Mouse (Mus musculus): ENCODE measurements around the gene Tbc1d2b. TPM values are rescaled to one million over a fixed set of nuclear protein-coding genes. Genes with fewer than 3 reads are reported as not detected.

The Tbc1d2b gene
- polyA plus RNA-seq (2015; fragmentation: Nextera tagmentation; extraction: Ambion mirVana): 7.2 and 8.9 TPM in 2 replicates

GRCm38 (mm10) chr9:90270193-90270943 lies at the start of gene Tbc1d2b:
Gene Tbc1d2b, minus strand, starts transcription at chr9:90270804.

DNA sequence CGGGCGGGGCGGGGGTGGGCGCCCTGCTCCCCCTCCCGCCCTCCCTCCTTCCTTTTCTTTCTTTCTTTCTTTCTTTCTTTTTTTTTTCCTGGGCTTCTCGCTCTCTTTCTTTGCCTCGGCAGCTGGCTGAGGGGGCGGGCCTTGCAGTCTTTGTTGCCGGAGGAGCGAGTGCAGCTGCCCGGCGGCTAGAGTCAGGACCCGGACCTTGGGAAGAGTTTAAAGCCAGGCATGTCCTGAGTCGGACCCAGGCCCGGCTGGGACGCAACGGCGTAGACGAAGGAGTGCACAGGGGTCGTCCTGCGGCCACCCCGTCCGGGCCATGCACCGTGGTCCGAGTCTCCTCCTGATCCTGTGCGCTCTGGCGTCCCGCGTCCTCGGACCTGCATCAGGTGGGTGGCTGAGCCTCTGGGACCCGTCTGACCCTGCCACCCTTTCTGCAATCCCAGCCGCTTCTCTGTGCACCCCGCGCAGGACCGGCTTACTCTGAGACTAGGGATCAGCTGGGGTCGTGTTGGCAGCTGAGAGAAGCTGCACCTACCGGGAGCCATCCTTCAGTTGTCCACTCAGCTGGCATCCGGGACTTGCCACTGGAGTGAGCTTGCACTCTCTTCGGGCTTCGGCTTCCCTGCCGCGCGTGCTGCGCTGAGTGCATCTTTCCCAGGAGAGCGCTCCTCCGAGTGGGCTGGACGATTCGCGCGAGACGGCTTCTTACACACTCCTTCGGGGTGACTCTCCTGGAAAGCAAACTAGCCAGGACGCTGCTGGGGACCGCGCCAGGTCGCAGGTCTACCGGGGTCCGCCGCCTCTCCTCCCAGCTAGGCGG lies 107.5 kb downstream of the Tbc1d2b start, which contains the start of gene Adamts7:
Adamts7 (plus strand) TSS at position 144 of the 823 bp plus-strand sequence.

Other genes with a start within 250 kb of the Tbc1d2b start
- gene Ctsh, start 216.7 kb downstream of the Tbc1d2b start, polyA plus RNA-seq (2015; fragmentation: Nextera tagmentation; extraction: Ambion mirVana): 423 and 576 TPM in 2 replicates
- 374 and 387 TPM in 2 replicates for gene Morf4l1, start 156.0 kb downstream of the Tbc1d2b start, polyA plus RNA-seq (2015; fragmentation: Nextera tagmentation; extraction: Ambion mirVana)
- gene Adamts7, start 107.7 kb downstream of the Tbc1d2b start, polyA plus RNA-seq (2015; fragmentation: Nextera tagmentation; extraction: Ambion mirVana): 2.5 and 3.5 TPM in 2 replicates